Mouse (Mus musculus) kidney, embryonic 16.5 days (tissue): Measurements from ENCODE around the gene Ssr1. TPM values are rescaled to one million over a fixed set of nuclear protein-coding genes. Genes with fewer than 3 reads are reported as not detected.

Experiments
- ATAC-seq: fragments of 200-750 bp; cut with Nextera tagmentation; 2 replicates; pipeline ENCODE4 v1.8.0; 2017; ENCODE audit warnings: moderate TSS enrichment; ENCODE audit not compliant: low FRiP score, low TSS enrichment
- H3K27ac ChIP-seq: fragments of 300-500 bp; sonication (generic); 2 replicates; pipeline ENCODE4 v1.5.1; 2014; ENCODE audit warnings: low read length
- H3K27me3 ChIP-seq: fragments of 300-500 bp; sonication (generic); 2 replicates; pipeline ENCODE4 v1.6.1; 2014; ENCODE audit warnings: low read length, control low read depth, mixed read lengths; ENCODE audit not compliant: insufficient read depth
- H3K36me3 ChIP-seq: fragments of 300-500 bp; sonication (generic); 2 replicates; pipeline ENCODE4 v1.6.1; 2014; ENCODE audit warnings: low read length, control low read depth, mixed read lengths; ENCODE audit not compliant: insufficient read depth
- H3K4me1 ChIP-seq: fragments of 300-500 bp; sonication (generic); 2 replicates; pipeline ENCODE4 v1.6.1; 2014; ENCODE audit warnings: low read length, control low read depth, mixed read lengths; ENCODE audit not compliant: insufficient read depth
- H3K4me2 ChIP-seq: fragments of 300-500 bp; sonication (generic); replicated peaks from 2 replicates; pipeline ENCODE4 v1.6.1; 2014; ENCODE audit warnings: low read depth, low read length
- H3K4me3 ChIP-seq: fragments of 300-500 bp; sonication (generic); 2 replicates; pipeline ENCODE4 v1.5.1; 2014; ENCODE audit warnings: mild to moderate bottlenecking, low read length
- H3K9ac ChIP-seq: fragments of 300-500 bp; sonication (generic); replicated peaks from 2 replicates; pipeline ENCODE4 v1.6.1; 2014; ENCODE audit warnings: low read length
- H3K9me3 ChIP-seq: fragments of 300-500 bp; sonication (generic); 2 replicates; pipeline ENCODE4 v1.6.1; 2016; ENCODE audit warnings: low read length, control low read depth
- WGBS: fragments of 180-500 bp; shearing (Covaris S2); extraction: QIAGEN DNeasy Blood & Tissue Kit; methylation state at CpG from one replicate; pipeline ENCODE4 v1.1.7; 2014; 5-methylcytosine and 5-hydroxymethylcytosine counted together
- polyA plus RNA-seq: library from polyadenylated mRNA; unstranded; fragments of >200 nt; fragmentation: Nextera tagmentation; extraction: Ambion mirVana; gene quantifications from 2 replicates; pipeline ENCODE4 v1.2.1, GENCODE M21; 2015

The Ssr1 gene
- polyA plus RNA-seq, 1 experiment from 2014 or later = 130 TPM

GRCm38 (mm10) chr13:37926394-37926793, 67.6 kb downstream of the Ssr1 start:
- H3K36me3 ChIP-seq = peaks cover 49% of the 10 kb centered on the region
- H3K4me1 ChIP-seq = peaks cover 5% of the 10 kb centered on the region
- H3K27me3 ChIP-seq = no peaks in the 10 kb centered on the region
- no peak for ATAC-seq
- WGBS = 90% methylated on average over 3 of the region's 3 CpGs
- no peak overlapping the region for H3K9ac ChIP-seq
- no peak overlapping the region for H3K4me2 ChIP-seq
- no peaks in the 10 kb centered on the region for H3K9me3 ChIP-seq
- no peak overlapping the region for H3K4me3 ChIP-seq
- no peak overlapping the region for H3K27ac ChIP-seq

- Histone ChIP-seq H3K27ac (no peak overlapping the region), H3K27me3 (no peaks in the 10 kb centered on the region), H3K36me3 (peaks cover 35% of the 10 kb centered on the region), H3K9ac (no peak overlapping the region), H3K4me3 (no peak overlapping the region), H3K4me2 (no peak overlapping the region), H3K4me1 (peaks cover 2% of the 10 kb centered on the region; the same call in 1 of the 2 replicates), H3K9me3 (no peaks in the 10 kb centered on the region)
- 73% methylated on average over 4 of the region's 4 CpGs for WGBS
- ATAC-seq = no peak
Measured at GRCm38 (mm10) chr13:37924461-37924948, 69.5 kb downstream of the Ssr1 start.

GRCm38 (mm10) chr13:37923643-37924460, 70.2 kb downstream of the Ssr1 start:
- H3K27ac ChIP-seq = no peak overlapping the region
- no peak overlapping the region for H3K9ac ChIP-seq
- 88% methylated on average over 10 of the region's 10 CpGs for WGBS
- H3K9me3 ChIP-seq = no peaks in the 10 kb centered on the region
- H3K4me3 ChIP-seq = no peak overlapping the region
- H3K4me1 ChIP-seq = peaks cover 2% of the 10 kb centered on the region; the same call in 1 of the 2 replicates
- H3K27me3 ChIP-seq = no peaks in the 10 kb centered on the region
- ATAC-seq = no peak
- H3K36me3 ChIP-seq = peaks cover 28% of the 10 kb centered on the region
- H3K4me2 ChIP-seq = no peak overlapping the region

- ATAC-seq = no peak
- no peak overlapping the region for H3K4me2 ChIP-seq
Measured at GRCm38 (mm10) chr13:37923091-37923490, 70.9 kb downstream of the Ssr1 start.

GRCm38 (mm10) chr13:37920727-37921126, 73.3 kb downstream of the Ssr1 start:
- no peaks in the 10 kb centered on the region for H3K9me3 ChIP-seq
- no peak overlapping the region for H3K9ac ChIP-seq
- H3K27me3 ChIP-seq = no peaks in the 10 kb centered on the region
- no peak overlapping the region for H3K4me2 ChIP-seq
- no peak overlapping the region for H3K4me3 ChIP-seq
- ATAC-seq = no peak
- H3K36me3 ChIP-seq = peaks cover 37% of the 10 kb centered on the region
- peaks cover 2% of the 10 kb centered on the region; the same call in 1 of the 2 replicates for H3K4me1 ChIP-seq
- H3K27ac ChIP-seq = peak overlapping the region; percentile 88
- 86% methylated on average over 2 of the region's 2 CpGs for WGBS

More at GRCm38 (mm10) chr13:37923091-37923490, 70.9 kb downstream of the Ssr1 start:
- Histone ChIP-seq H3K9ac (no peak overlapping the region), H3K4me3 (no peak overlapping the region), H3K36me3 (peaks cover 27% of the 10 kb centered on the region), H3K27ac (no peak overlapping the region), H3K27me3 (no peaks in the 10 kb centered on the region), H3K9me3 (no peaks in the 10 kb centered on the region), H3K4me1 (peaks cover 2% of the 10 kb centered on the region; the same call in 1 of the 2 replicates)
- WGBS = 95% methylated on average over 4 of the region's 4 CpGs

GRCm38 (mm10) chr13:37919711-37920277, 74.2 kb downstream of the Ssr1 start:
- Histone ChIP-seq H3K36me3 (peaks cover 36% of the 10 kb centered on the region), H3K27ac (peak overlapping the region; percentile 88)

GRCm38 (mm10) chr13:37918336-37919261, 75.4 kb downstream of the Ssr1 start:
- no peak overlapping the region for H3K4me2 ChIP-seq
- H3K9me3 ChIP-seq = no peaks in the 10 kb centered on the region
- H3K27me3 ChIP-seq = no peaks in the 10 kb centered on the region
- H3K4me1 ChIP-seq = peaks cover 2% of the 10 kb centered on the region; the same call in 1 of the 2 replicates
- H3K4me3 ChIP-seq = no peak overlapping the region
- peak overlapping the region; percentile 77 for H3K27ac ChIP-seq
- no peak for ATAC-seq
- H3K9ac ChIP-seq = no peak overlapping the region
- H3K36me3 ChIP-seq = peaks cover 30% of the 10 kb centered on the region
- 84% methylated on average over 15 of the region's 15 CpGs for WGBS

More at GRCm38 (mm10) chr13:37919711-37920277, 74.2 kb downstream of the Ssr1 start:
- Histone ChIP-seq H3K27me3 (no peaks in the 10 kb centered on the region), H3K9ac (no peak overlapping the region), H3K9me3 (no peaks in the 10 kb centered on the region), H3K4me2 (no peak overlapping the region), H3K4me3 (no peak overlapping the region), H3K4me1 (peaks cover 2% of the 10 kb centered on the region; the same call in 1 of the 2 replicates)
- peak; percentile 86 for ATAC-seq
- 77% methylated on average over 3 of the region's 3 CpGs for WGBS
